Mouse (Mus musculus) forebrain, embryonic 11.5 days (tissue): ENCODE measurements around the gene Mtmr10. TPM values are rescaled to one million over a fixed set of nuclear protein-coding genes. Genes with fewer than 3 reads are reported as not detected.

Source experiments
- ATAC-seq: fragments of 200-750 bp; cut with Nextera tagmentation; replicated peaks from 2 replicates; pipeline ENCODE4 v1.8.0; 2017; ENCODE audit warnings: moderate TSS enrichment; ENCODE audit not compliant: low FRiP score
- DNase-seq: peaks from one replicate; pipeline ENCODE4 v3.0.0-alpha.2; 2017; ENCODE audit warnings: low spot score
- H3K27ac ChIP-seq: fragments of 300-500 bp; sonication (generic); 2 replicates; pipeline ENCODE4 v1.5.1; 2014; ENCODE audit warnings: low read depth, low read length
- H3K27me3 ChIP-seq: fragments of 300-500 bp; sonication (generic); 2 replicates; pipeline ENCODE4 v1.6.1; 2014; ENCODE audit warnings: mild to moderate bottlenecking, low read length, mixed read lengths; ENCODE audit not compliant: control insufficient read depth, insufficient read depth
- H3K36me3 ChIP-seq: fragments of 300-500 bp; sonication (generic); 2 replicates; pipeline ENCODE4 v1.6.1; 2014; ENCODE audit warnings: mild to moderate bottlenecking, low read length, moderate library complexity, mixed read lengths; ENCODE audit not compliant: control insufficient read depth, insufficient read depth
- H3K4me1 ChIP-seq: fragments of 300-500 bp; sonication (generic); replicated peaks from 2 replicates; pipeline ENCODE4 v1.6.1; 2014; ENCODE audit warnings: low read length, mixed read lengths; ENCODE audit not compliant: control insufficient read depth, insufficient read depth
- H3K4me2 ChIP-seq: fragments of 300-500 bp; sonication (generic); 2 replicates; pipeline ENCODE4 v1.6.1; 2014; ENCODE audit warnings: low read depth, mild to moderate bottlenecking, low read length, moderate library complexity, mixed read lengths; ENCODE audit not compliant: severe bottlenecking
- H3K4me3 ChIP-seq: fragments of 300-500 bp; sonication (generic); 2 replicates; pipeline ENCODE4 v1.5.1; 2014; ENCODE audit warnings: low read depth, low read length
- H3K9ac ChIP-seq: fragments of 300-500 bp; sonication (generic); 2 replicates; pipeline ENCODE4 v1.6.1; 2014; ENCODE audit warnings: low read length
- H3K9me3 ChIP-seq: fragments of 300-500 bp; sonication (generic); 2 replicates; pipeline ENCODE4 v1.6.1; 2016; ENCODE audit warnings: low read length, mixed read lengths; ENCODE audit not compliant: control insufficient read depth
- WGBS: fragments of 180-500 bp; shearing (Covaris S2); extraction: QIAGEN DNeasy Blood & Tissue Kit; methylation state at CpG from one replicate; pipeline ENCODE4 v1.1.7; 2014; 5-methylcytosine and 5-hydroxymethylcytosine counted together
- polyA plus RNA-seq: library from polyadenylated mRNA; unstranded; fragments of >200 nt; fragmentation: Nextera tagmentation; extraction: Ambion mirVana; gene quantifications from 2 replicates; pipeline ENCODE4 v1.2.1, GENCODE M21; 2014

Mtmr10 gene
- polyA plus RNA-seq, 1 experiment from 2014 or later, result 13.8 TPM

GRCm38 (mm10) chr7:64278526-64278925 is 8.9 kb upstream of the Mtmr10 start:
- Histone ChIP-seq H3K9me3 (no peaks in the 10 kb centered on the region), H3K4me1 (0 out of 2 replicates have a peak, but pooled peaks cover 1% of the 10 kb centered on the region), H3K27ac (no peak overlapping the region), H3K27me3 (no peaks in the 10 kb centered on the region), H3K4me2 (no peak overlapping the region), H3K36me3 (no peaks in the 10 kb centered on the region), H3K4me3 (no peak overlapping the region), H3K9ac (no peak overlapping the region)
- ATAC-seq, result no peak
- no peak for DNase-seq
- 95% methylated on average over 1 of the region's 1 CpGs for WGBS

GRCm38 (mm10) chr7:64279548-64279947 is 7.9 kb upstream of the Mtmr10 start:
- Histone ChIP-seq H3K4me3 (no peak overlapping the region), H3K9me3 (no peaks in the 10 kb centered on the region), H3K27me3 (no peaks in the 10 kb centered on the region), H3K36me3 (no peaks in the 10 kb centered on the region), H3K4me1 (0 out of 2 replicates have a peak, but pooled peaks cover 1% of the 10 kb centered on the region), H3K27ac (no peak overlapping the region), H3K4me2 (no peak overlapping the region), H3K9ac (no peak overlapping the region)
- DNase-seq, result no peak
- ATAC-seq, result no peak
- 86% methylated on average over 3 of the region's 3 CpGs for WGBS

GRCm38 (mm10) chr7:64286566-64286965 is 887 bp upstream of the Mtmr10 start:
- Histone ChIP-seq H3K9ac (no peak overlapping the region), H3K27ac (no peak overlapping the region), H3K9me3 (no peaks in the 10 kb centered on the region), H3K27me3 (no peaks in the 10 kb centered on the region), H3K36me3 (no peaks in the 10 kb centered on the region), H3K4me3 (no peak overlapping the region), H3K4me1 (no peaks in the 10 kb centered on the region), H3K4me2 (no peak overlapping the region)
- no peak for ATAC-seq
- DNase-seq, result no peak

GRCm38 (mm10) chr7:64289416-64289815 is 2.0 kb downstream of the Mtmr10 start:
- Histone ChIP-seq H3K9ac (no peak overlapping the region), H3K27ac (no peak overlapping the region), H3K4me3 (no peak overlapping the region), H3K4me2 (no peak overlapping the region), H3K36me3 (no peaks in the 10 kb centered on the region), H3K9me3 (no peaks in the 10 kb centered on the region), H3K4me1 (no peaks in the 10 kb centered on the region), H3K27me3 (no peaks in the 10 kb centered on the region)
- WGBS, result 95% methylated on average over 7 of the region's 7 CpGs
- DNase-seq (no peak), ATAC-seq (no peak)

GRCm38 (mm10) chr7:64290431-64290830 is 3.0 kb downstream of the Mtmr10 start:
- Histone ChIP-seq H3K36me3 (no peaks in the 10 kb centered on the region), H3K9me3 (no peaks in the 10 kb centered on the region), H3K27me3 (no peaks in the 10 kb centered on the region), H3K4me2 (no peak overlapping the region), H3K9ac (no peak overlapping the region), H3K4me1 (no peaks in the 10 kb centered on the region), H3K4me3 (no peak overlapping the region), H3K27ac (no peak overlapping the region)
- WGBS, result 81% methylated on average over 6 of the region's 6 CpGs
- ATAC-seq (no peak), DNase-seq (no peak)

DNA sequence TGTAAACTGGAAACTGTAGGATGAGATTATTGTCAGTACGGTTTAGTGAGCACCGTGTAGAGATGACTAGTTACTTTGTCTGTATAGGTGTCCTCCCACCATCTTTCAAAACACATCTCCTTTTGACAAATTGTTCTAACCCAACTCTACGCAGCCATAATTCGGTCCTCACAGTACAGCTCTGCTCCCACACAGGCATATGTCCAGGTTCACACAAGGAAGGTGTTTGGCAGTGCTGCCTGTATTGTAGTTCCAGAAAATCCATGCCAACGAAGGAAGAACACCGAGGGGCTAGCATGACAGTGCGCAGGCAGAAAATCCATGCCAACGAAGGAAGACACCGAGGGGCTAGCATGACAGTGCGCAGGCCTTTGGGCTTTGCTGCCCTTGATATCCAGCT is 4.3 kb downstream of the Mtmr10 start:
- no peaks in the 10 kb centered on the region for H3K36me3 ChIP-seq
- DNase-seq (no peak), ATAC-seq (no peak)
- H3K27me3 ChIP-seq, result no peaks in the 10 kb centered on the region
- 95% methylated on average over 10 of the region's 10 CpGs for WGBS
- no peak overlapping the region for H3K9ac ChIP-seq
- no peaks in the 10 kb centered on the region for H3K9me3 ChIP-seq
- H3K4me2 ChIP-seq, result no peak overlapping the region
- no peak overlapping the region for H3K27ac ChIP-seq
- no peak overlapping the region for H3K4me3 ChIP-seq
- 0 out of 2 replicates have a peak, but pooled peaks cover 1% of the 10 kb centered on the region for H3K4me1 ChIP-seq

DNA sequence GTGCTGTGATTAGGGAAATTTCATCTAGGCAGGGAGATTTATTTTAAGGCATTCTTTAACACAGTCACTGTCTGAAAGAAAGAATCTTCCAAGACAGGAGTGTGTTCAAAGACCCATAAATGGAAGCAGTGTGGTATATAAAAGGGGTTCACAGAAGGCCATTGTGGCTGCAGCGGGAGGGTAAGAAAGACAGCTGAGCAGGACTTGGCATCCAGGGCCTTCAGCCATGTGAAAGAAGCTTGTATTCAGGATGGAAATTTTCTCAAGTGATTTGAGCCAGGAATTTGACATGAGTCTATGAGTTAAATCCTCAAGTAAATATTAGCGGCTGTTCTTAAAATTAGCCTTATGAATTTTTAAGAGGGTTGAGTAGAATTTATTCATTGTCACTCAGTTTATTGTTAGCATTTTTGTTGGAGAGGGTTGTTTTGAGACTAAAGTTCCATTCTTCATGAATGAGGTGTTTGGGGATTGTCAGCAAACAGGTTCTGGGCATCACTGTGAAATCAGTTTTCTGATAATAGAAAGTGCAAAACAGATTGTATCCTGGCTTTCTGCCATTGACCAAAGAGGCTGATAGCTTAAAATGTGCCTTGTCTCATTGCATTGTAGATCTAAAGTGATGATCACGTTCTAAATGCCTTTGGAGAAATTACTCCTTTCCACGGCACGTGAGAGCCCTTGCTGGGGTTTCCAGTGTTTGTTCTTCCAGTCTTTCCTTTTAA is 9.0 kb downstream of the Mtmr10 start:
- Histone ChIP-seq H3K4me1 (0 out of 2 replicates have a peak, but pooled peaks cover 2% of the 10 kb centered on the region), H3K9ac (no peak overlapping the region), H3K4me2 (no peak overlapping the region), H3K36me3 (no peaks in the 10 kb centered on the region), H3K27ac (no peak overlapping the region), H3K9me3 (no peaks in the 10 kb centered on the region), H3K4me3 (no peak overlapping the region), H3K27me3 (no peaks in the 10 kb centered on the region)
- no peak for ATAC-seq
- WGBS, result 61% methylated on average over 5 of the region's 5 CpGs
- no peak for DNase-seq

DNA sequence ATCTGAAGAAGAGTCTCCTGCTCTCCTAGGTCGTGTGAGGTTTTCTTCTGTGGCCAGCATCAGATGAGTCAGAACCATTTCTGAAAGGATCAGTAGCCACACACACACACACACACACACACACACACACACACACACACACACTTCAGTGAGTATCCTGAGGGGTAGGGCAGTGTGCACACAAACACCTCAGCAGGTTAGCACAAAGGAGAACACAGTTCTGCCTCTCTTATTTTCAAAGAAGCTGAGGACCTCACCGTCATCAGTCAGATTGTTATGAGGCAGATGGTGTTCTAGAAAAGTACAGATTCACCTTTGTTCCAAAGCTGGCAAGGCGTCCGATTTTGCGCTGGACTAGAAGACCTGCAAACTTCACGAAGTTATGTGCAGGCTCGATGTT is 22.8 kb downstream of the Mtmr10 start:
- no peak for ATAC-seq
- no peak overlapping the region for H3K4me3 ChIP-seq
- no peaks in the 10 kb centered on the region for H3K27me3 ChIP-seq
- H3K4me1 ChIP-seq, result no peaks in the 10 kb centered on the region
- no peak overlapping the region for H3K27ac ChIP-seq
- H3K4me2 ChIP-seq, result no peak overlapping the region
- no peak for DNase-seq
- no peaks in the 10 kb centered on the region for H3K36me3 ChIP-seq
- H3K9me3 ChIP-seq, result no peaks in the 10 kb centered on the region
- 93% methylated on average over 7 of the region's 7 CpGs for WGBS
- H3K9ac ChIP-seq, result no peak overlapping the region

DNA sequence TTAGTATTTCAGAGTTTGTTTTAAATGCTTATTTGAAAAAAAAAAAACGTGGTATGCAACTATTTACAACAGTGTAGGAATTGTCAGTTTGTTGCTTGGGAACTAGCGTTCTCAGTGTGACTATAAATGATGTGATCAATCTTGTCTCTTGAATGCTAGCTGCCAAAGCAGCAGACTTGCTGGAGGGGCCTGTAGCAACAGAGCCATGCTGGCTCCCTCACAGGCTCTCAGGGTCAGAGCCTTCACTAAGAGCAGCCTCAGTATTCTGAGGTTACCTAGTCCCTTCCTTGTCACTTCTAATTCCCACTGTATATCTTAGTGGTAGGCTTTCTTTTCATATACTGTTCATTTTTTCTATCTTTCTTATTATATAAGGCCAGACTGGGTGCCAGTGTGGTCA is 23.3 kb downstream of the Mtmr10 start:
- Histone ChIP-seq H3K9ac (no peak overlapping the region), H3K27me3 (no peaks in the 10 kb centered on the region), H3K9me3 (no peaks in the 10 kb centered on the region), H3K4me1 (no peaks in the 10 kb centered on the region), H3K27ac (no peak overlapping the region), H3K4me2 (no peak overlapping the region), H3K36me3 (no peaks in the 10 kb centered on the region), H3K4me3 (no peak overlapping the region)
- DNase-seq (no peak), ATAC-seq (no peak)
- 80% methylated on average over 2 of the region's 2 CpGs for WGBS
